Mouse (Mus musculus) left cerebral cortex, adult 9 months (tissue): ENCODE data around the gene Mcm10.
A peak's percentile ranks its signal among the peaks of the same experiment; 100 is the strongest.
"Not testable (repeated sequence)": the region's sequence is repeated elsewhere in the genome, so short reads cannot be mapped to it uniquely, and the experiment has no call there.

ENCODE experiments used
- DNase-seq, 2 experiments: peaks; one replicate each; pipeline ENCODE4 v3.0.0; 2022; ENCODE audit warnings: low spot score in 2 of 2

Mcm10 gene

GRCm38 (mm10) chr2:4986798-4987197 lies 25.8 kb downstream of the Mcm10 start:
- no peak for DNase-seq

GRCm38 (mm10) chr2:4985000-4985399 lies 27.6 kb downstream of the Mcm10 start:
- no peak for DNase-seq

- DNase-seq = no peak
Measured at GRCm38 (mm10) chr2:4983987-4984386, 28.6 kb downstream of the Mcm10 start.

GRCm38 (mm10) chr2:4978091-4978490 lies 34.5 kb downstream of the Mcm10 start:
- DNase-seq = peak in 1 of 2 experiments; percentile 15

- DNase-seq = peak; percentile 3 to 47
Measured at GRCm38 (mm10) chr2:4975807-4976206, 36.8 kb downstream of the Mcm10 start, which contains the start of gene Ucma. TSS of gene Ucma (plus strand) at chr2:4976122.

GRCm38 (mm10) chr2:4969083-4969482 lies 43.5 kb downstream of the Mcm10 start:
- DNase-seq = no peak

- DNase-seq = no peak
Measured at GRCm38 (mm10) chr2:4967806-4968205, 44.8 kb downstream of the Mcm10 start.

- DNase-seq = no peak
Measured at GRCm38 (mm10) chr2:4958039-4958438, 54.6 kb downstream of the Mcm10 start.

- no peak for DNase-seq
Measured at GRCm38 (mm10) chr2:4954216-4954760, 58.3 kb downstream of the Mcm10 start.

GRCm38 (mm10) chr2:4950986-4951385 lies 61.6 kb downstream of the Mcm10 start:
- DNase-seq = no peak

GRCm38 (mm10) chr2:4949691-4950090 lies 62.9 kb downstream of the Mcm10 start:
- DNase-seq = not testable (repeated sequence)

- DNase-seq = no peak
Measured at GRCm38 (mm10) chr2:4940861-4941260, 71.7 kb downstream of the Mcm10 start.
